Mouse (Mus musculus) MEL (cell line): ENCODE measurements around the gene Leng8.

Experiments used
- CHD1 ChIP-seq: IDR thresholded peaks from 2 replicates; pipeline ENCODE4 v1.6.1; 2012; ENCODE audit warnings: low read depth, mild to moderate bottlenecking, inconsistent platforms, low read length, improper control_type of control experiment
- CTCF ChIP-seq, 3 experiments: IDR thresholded peaks in 2 of 3; conservative IDR thresholded peaks in 1 of 3; 2 replicates each; pipeline ENCODE4 v1.5.1; 2011 to 2012; ENCODE audit warnings: low read length in 3 of 3, low read depth in 2 of 3, mild to moderate bottlenecking in 2 of 3, improper control_type of control experiment in 1 of 3, inconsistent platforms in 1 of 3, mixed read lengths in 1 of 3, moderate library complexity in 1 of 3; ENCODE audit not compliant: control insufficient read depth in 1 of 3, insufficient read depth in 1 of 3, poor library complexity in 1 of 3, severe bottlenecking in 1 of 3
- EP300 ChIP-seq, 2 experiments: IDR thresholded peaks; 2 replicates each; pipeline ENCODE4 v1.6.1; 2011; ENCODE audit warnings: improper control_type of control experiment in 2 of 2, low read length in 2 of 2, low read depth in 1 of 2, mild to moderate bottlenecking in 1 of 2
- MAZ ChIP-seq: IDR thresholded peaks from 2 replicates; pipeline ENCODE4 v1.6.1; 2012; ENCODE audit warnings: low read depth, mild to moderate bottlenecking, inconsistent platforms, low read length, improper control_type of control experiment
- POLR2A ChIP-seq, 2 experiments: IDR thresholded peaks; 2 replicates each; pipeline ENCODE4 v1.6.1; 2011 to 2012; ENCODE audit warnings: low read length in 2 of 2, mild to moderate bottlenecking in 2 of 2, control low read depth in 1 of 2, improper control_type of control experiment in 1 of 2, low read depth in 1 of 2, moderate library complexity in 1 of 2; ENCODE audit not compliant: control insufficient read depth in 1 of 2, insufficient read depth in 1 of 2, poor library complexity in 1 of 2
- TBP ChIP-seq: IDR thresholded peaks from 2 replicates; pipeline ENCODE4 v1.8.0; 2011; ENCODE audit warnings: low read depth, low read length, improper control_type of control experiment
- ZC3H11A ChIP-seq: IDR thresholded peaks from 2 replicates; pipeline ENCODE4 v1.6.1; 2012; ENCODE audit warnings: low read depth, mild to moderate bottlenecking, inconsistent platforms, low read length, improper control_type of control experiment

GRCm38 (mm10) chr7:4142796-4143445, 6.1 kb downstream of the Leng8 start:
- TF ChIP-seq EP300 (IDR thresholded peaks at IDR 0.05; ENCODE audit: low read depth in 1 of 2, low read length in 2 of 2) (no peak), CTCF (IDR thresholded peaks at IDR 0.05 in 2 of 3, conservative IDR thresholded peaks at IDR 0.05 in 1 of 3; ENCODE audit: control insufficient read depth in 1 of 3, insufficient read depth in 1 of 3, low read depth in 2 of 3, low read length in 3 of 3, poor library complexity in 1 of 3, severe bottlenecking in 1 of 3) (no peak), POLR2A (IDR thresholded peaks at IDR 0.05; ENCODE audit: control insufficient read depth in 1 of 2, insufficient read depth in 1 of 2, low read depth in 1 of 2, low read length in 2 of 2, poor library complexity in 1 of 2) (no peak), MAZ (no peak), CHD1 (no peak), TBP (no peak), ZC3H11A (no peak)
